Mouse (Mus musculus) neural tube, embryonic 15.5 days (tissue): ENCODE results near the gene Mettl24. TPM values are rescaled to one million over a fixed set of nuclear protein-coding genes. Genes with fewer than 3 reads are reported as not detected.

Experiments
- ATAC-seq: fragments of 200-750 bp; cut with Nextera tagmentation; 2 replicates; pipeline ENCODE4 v1.8.0; 2017; ENCODE audit warnings: mild to moderate bottlenecking, moderate TSS enrichment, moderate library complexity; ENCODE audit not compliant: low FRiP score
- H3K27ac ChIP-seq: fragments of 300-500 bp; sonication (generic); replicated peaks from 2 replicates; pipeline ENCODE4 v1.5.1; 2015; ENCODE audit warnings: mild to moderate bottlenecking, inconsistent platforms
- H3K27me3 ChIP-seq: fragments of 300-500 bp; sonication (generic); replicated peaks from 2 replicates; pipeline ENCODE4 v1.6.1; 2015; ENCODE audit warnings: inconsistent platforms
- H3K36me3 ChIP-seq: fragments of 300-500 bp; sonication (generic); 2 replicates; pipeline ENCODE4 v1.6.1; 2015; ENCODE audit warnings: inconsistent platforms
- H3K4me1 ChIP-seq: fragments of 300-500 bp; sonication (generic); 2 replicates; pipeline ENCODE4 v1.6.1; 2015; ENCODE audit warnings: inconsistent platforms
- H3K4me2 ChIP-seq: fragments of 300-500 bp; sonication (generic); 2 replicates; pipeline ENCODE4 v1.6.1; 2015; ENCODE audit warnings: inconsistent platforms, mild to moderate bottlenecking, moderate library complexity
- H3K4me3 ChIP-seq: fragments of 300-500 bp; sonication (generic); replicated peaks from 2 replicates; pipeline ENCODE4 v1.5.1; 2015; ENCODE audit warnings: mild to moderate bottlenecking, inconsistent platforms
- H3K9ac ChIP-seq: fragments of 300-500 bp; sonication (generic); replicated peaks from 2 replicates; pipeline ENCODE4 v1.6.1; 2015; ENCODE audit warnings: mild to moderate bottlenecking, inconsistent platforms
- H3K9me3 ChIP-seq: fragments of 300-500 bp; sonication (generic); replicated peaks from 2 replicates; pipeline ENCODE4 v1.6.1; 2016; ENCODE audit warnings: inconsistent platforms
- WGBS: fragments of 180-500 bp; shearing (Covaris S2); methylation state at CpG from one replicate; pipeline ENCODE4 v1.1.7; 2015; ENCODE audit warnings: mixed read lengths; 5-methylcytosine and 5-hydroxymethylcytosine counted together
- polyA plus RNA-seq: library from polyadenylated mRNA; unstranded; fragments of >200 nt; fragmentation: Nextera tagmentation; extraction: Ambion mirVana; gene quantifications from 2 replicates; pipeline ENCODE4 v1.2.1, GENCODE M21; 2015

Gene Mettl24
- polyA plus RNA-seq, 1 experiment from 2014 or later, result 1.2 TPM

GRCm38 (mm10) chr10:40857599-40857998, 174.5 kb downstream of the Mettl24 start:
- Histone ChIP-seq H3K9me3 (no peaks in the 10 kb centered on the region), H3K36me3 (no peaks in the 10 kb centered on the region), H3K4me3 (no peak overlapping the region), H3K27ac (no peak overlapping the region), H3K4me1 (0 out of 2 replicates have a peak, but pooled peaks cover 4% of the 10 kb centered on the region), H3K9ac (no peak overlapping the region), H3K27me3 (no peaks in the 10 kb centered on the region), H3K4me2 (no peak overlapping the region)
- WGBS, result 57% methylated on average over 8 of the region's 8 CpGs
- ATAC-seq, result no peak

Other genes with a start within 250 kb of the Mettl24 start
- gene Slc22a16, start 112.9 kb upstream of the Mettl24 start, polyA plus RNA-seq, result not detected in 2 replicates
- 0.70 and 1.00 TPM in 2 replicates for gene Ddo, start 53.3 kb upstream of the Mettl24 start, polyA plus RNA-seq
- gene Cdc40, start 200.0 kb downstream of the Mettl24 start, polyA plus RNA-seq, result 22.9 and 25.4 TPM in 2 replicates
- gene Wasf1, start 200.2 kb downstream of the Mettl24 start, polyA plus RNA-seq, result 98.8 and 105 TPM in 2 replicates